Comparison of ENCODE assay signal across 22 mouse cellular contexts in genomic region chr14:26923702-26924421, GRCm38 (mm10). TPM values are rescaled to one million over a fixed set of nuclear protein-coding genes. Genes with fewer than 3 reads are reported as not detected.
"Had no signal": no experiment of that assay in that cellular context is flagged by ENCODE, and none has a peak within 500 bp of the region (broad histone marks: within the 10 kb centered on the region; RNA-seq: fewer than 3 reads in every experiment).

No protein-coding gene starts in this region.

- H3K27ac ChIP-seq: intestine, embryonic 15.5 days; limb, embryonic 10.5 days; limb, embryonic 13.5 days; lung, embryonic 15.5 days; midbrain, embryonic 15.5 days; neural tube, embryonic 12.5 days; neural tube, embryonic 15.5 days; stomach, embryonic 15.5 days had no signal

- H3K27me3 ChIP-seq: intestine, embryonic 15.5 days; limb, embryonic 13.5 days; lung, embryonic 15.5 days; midbrain, embryonic 15.5 days; neural tube, embryonic 12.5 days; neural tube, embryonic 15.5 days; stomach, embryonic 15.5 days had no signal

- ATAC-seq: intestine, embryonic 15.5 days; midbrain, embryonic 15.5 days had no signal

- H3K4me2 ChIP-seq: intestine, embryonic 15.5 days; limb, embryonic 13.5 days; lung, embryonic 15.5 days; midbrain, embryonic 15.5 days; neural tube, embryonic 12.5 days; neural tube, embryonic 15.5 days; stomach, embryonic 15.5 days had no signal

- H3K9ac ChIP-seq: intestine, embryonic 15.5 days; limb, embryonic 13.5 days; lung, embryonic 15.5 days; midbrain, embryonic 15.5 days; neural tube, embryonic 12.5 days; neural tube, embryonic 15.5 days; stomach, embryonic 15.5 days had no signal

- H3K9me3 ChIP-seq: intestine, embryonic 15.5 days; limb, embryonic 10.5 days; limb, embryonic 13.5 days; lung, embryonic 15.5 days; midbrain, embryonic 15.5 days; neural tube, embryonic 12.5 days; neural tube, embryonic 15.5 days; stomach, embryonic 15.5 days had no signal

- H3K4me1 ChIP-seq: intestine, embryonic 15.5 days; limb, embryonic 10.5 days; limb, embryonic 13.5 days; lung, embryonic 15.5 days; midbrain, embryonic 15.5 days; neural tube, embryonic 12.5 days; neural tube, embryonic 15.5 days; stomach, embryonic 15.5 days had no signal

- DNase-seq: kidney, adult 18-20 months; kidney, adult 9 months; kidney, postnatal 14 days; kidney, postnatal 4 days; lung, adult 18-20 months; lung, postnatal 10 days; lung, postnatal 36 days; retina, postnatal 1 day; right cerebral cortex, postnatal 25 days; spleen, adult 18-20 months; thymus, postnatal 25 days had no signal

- H3K4me3 ChIP-seq: intestine, embryonic 15.5 days; limb, embryonic 10.5 days; limb, embryonic 13.5 days; lung, embryonic 15.5 days; midbrain, embryonic 15.5 days; neural tube, embryonic 12.5 days; neural tube, embryonic 15.5 days; stomach, embryonic 15.5 days had no signal

RNA-seq across cellular contexts. Expression of gene Asb14, which starts 29.5 kb away (rescaled TPM):
- total RNA-seq: left cerebral cortex, adult 8-10 months; left cerebral cortex, postnatal 25 days had no signal
- polyA plus RNA-seq: liver, adult 2 months had no signal
